Mouse (Mus musculus) erythroblast, embryonic 14.5 days (primary cell): ENCODE results near the gene Ccrl2.

ENCODE experiments used
- GATA1 ChIP-seq: IDR thresholded peaks from 2 replicates; pipeline ENCODE4 v1.6.1; 2012; ENCODE audit warnings: low read length, inconsistent platforms, mixed read lengths
- TAL1 ChIP-seq: IDR thresholded peaks from 3 replicates; pipeline ENCODE4 v1.6.1; 2012; ENCODE audit warnings: low read length, inconsistent platforms, mixed read lengths

DNA sequence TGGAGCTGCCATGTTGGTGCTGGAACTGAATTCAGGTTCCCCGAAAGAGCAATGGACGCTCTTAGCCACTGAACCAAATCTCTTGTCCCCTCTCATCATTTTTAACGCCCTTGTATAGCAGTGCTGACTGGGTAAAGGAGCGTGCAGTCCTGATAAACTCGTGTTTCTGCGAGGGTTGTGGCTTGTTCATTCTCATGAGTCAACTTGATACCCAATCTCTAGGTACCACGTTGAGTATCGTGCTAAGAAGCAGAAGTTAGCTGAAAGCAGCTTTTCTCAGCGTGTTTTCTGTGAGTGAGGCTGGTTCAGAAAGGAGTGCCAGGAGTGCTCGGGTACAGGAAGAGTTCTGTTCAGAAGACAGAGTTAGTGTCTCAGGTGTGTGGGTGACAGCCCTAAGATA lies 30.5 kb downstream of the Ccrl2 start:
- TF ChIP-seq TAL1: no peak
- TF ChIP-seq GATA1: no peak
